Mouse (Mus musculus) neural tube, embryonic 13.5 days (tissue): ENCODE measurements around the gene Lrrc41. TPM values are rescaled to one million over a fixed set of nuclear protein-coding genes. Genes with fewer than 3 reads are reported as not detected.

Experiments
- ATAC-seq: fragments of 200-750 bp; cut with Nextera tagmentation; 2 replicates; pipeline ENCODE4 v1.8.0; 2017; ENCODE audit warnings: low read depth, mild to moderate bottlenecking, moderate TSS enrichment, moderate library complexity
- H3K27ac ChIP-seq: fragments of 300-500 bp; sonication (generic); replicated peaks from 2 replicates; pipeline ENCODE4 v1.5.1; 2015; ENCODE audit warnings: moderate library complexity, mild to moderate bottlenecking, inconsistent platforms
- H3K27me3 ChIP-seq: fragments of 300-500 bp; sonication (generic); 2 replicates; pipeline ENCODE4 v1.6.1; 2015; ENCODE audit warnings: mild to moderate bottlenecking, inconsistent platforms
- H3K36me3 ChIP-seq: fragments of 300-500 bp; sonication (generic); 2 replicates; pipeline ENCODE4 v1.6.1; 2015; ENCODE audit warnings: mild to moderate bottlenecking, inconsistent platforms
- H3K4me1 ChIP-seq: fragments of 300-500 bp; sonication (generic); replicated peaks from 2 replicates; pipeline ENCODE4 v1.6.1; 2015; ENCODE audit warnings: inconsistent platforms
- H3K4me2 ChIP-seq: fragments of 300-500 bp; sonication (generic); 2 replicates; pipeline ENCODE4 v1.6.1; 2015; ENCODE audit warnings: inconsistent platforms, mild to moderate bottlenecking, moderate library complexity
- H3K4me3 ChIP-seq: fragments of 300-500 bp; sonication (generic); 2 replicates; pipeline ENCODE4 v1.5.1; 2015; ENCODE audit warnings: mild to moderate bottlenecking, inconsistent platforms
- H3K9ac ChIP-seq: fragments of 300-500 bp; sonication (generic); 2 replicates; pipeline ENCODE4 v1.6.1; 2015; ENCODE audit warnings: moderate library complexity, mild to moderate bottlenecking, inconsistent platforms
- H3K9me3 ChIP-seq: fragments of 300-500 bp; sonication (generic); 2 replicates; pipeline ENCODE4 v1.6.1; 2016; ENCODE audit warnings: inconsistent platforms
- WGBS: fragments of 180-500 bp; shearing (Covaris S2); methylation state at CpG from one replicate; pipeline ENCODE4 v1.1.7; 2015; 5-methylcytosine and 5-hydroxymethylcytosine counted together
- polyA plus RNA-seq: library from polyadenylated mRNA; unstranded; fragments of >200 nt; fragmentation: Nextera tagmentation; extraction: Ambion mirVana; gene quantifications from 2 replicates; pipeline ENCODE4 v1.2.1, GENCODE M21; 2015

The Lrrc41 gene
- polyA plus RNA-seq, 1 experiment from 2014 or later: 72.9 TPM

DNA sequence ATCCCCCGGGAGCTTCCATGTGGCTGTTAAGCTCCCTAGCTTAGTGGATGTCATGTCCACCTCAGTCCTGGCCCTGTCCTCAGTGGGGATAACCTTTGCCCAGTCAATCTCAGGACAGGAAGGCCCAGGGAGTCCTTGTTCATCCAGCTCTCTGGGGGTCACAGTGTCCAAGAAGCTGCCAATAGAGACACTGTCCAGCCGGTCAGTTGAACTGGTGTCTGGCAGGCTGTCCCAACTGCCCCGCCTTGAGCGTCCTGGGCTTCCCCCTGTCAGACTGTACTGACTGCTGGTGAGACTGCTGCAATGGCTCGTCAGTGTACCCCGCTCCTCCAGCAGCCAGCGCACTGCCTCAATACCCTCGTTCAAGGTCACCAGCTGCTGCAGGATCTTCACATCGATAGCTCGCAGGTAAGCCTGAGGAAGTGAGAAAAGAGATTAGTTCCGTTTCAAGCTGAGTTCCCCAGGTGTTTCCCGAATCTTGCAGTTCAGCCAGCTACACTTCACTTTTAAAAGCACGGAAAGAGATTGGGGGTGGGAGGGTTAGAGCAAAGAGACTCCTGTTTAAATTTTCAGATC, 62.4 kb downstream of the Lrrc41 start:
- Histone ChIP-seq H3K4me2 (no peak overlapping the region), H3K9ac (no peak overlapping the region), H3K4me3 (no peak overlapping the region), H3K4me1 (no peaks in the 10 kb centered on the region), H3K9me3 (no peaks in the 10 kb centered on the region), H3K36me3 (no peaks in the 10 kb centered on the region), H3K27me3 (0 out of 2 replicates have a peak, but pooled peaks cover 2% of the 10 kb centered on the region), H3K27ac (no peak overlapping the region)
- ATAC-seq: no peak
- 57% methylated on average over 13 of the region's 13 CpGs for WGBS

GRCm38 (mm10) chr4:116140801-116141574, 65.9 kb downstream of the Lrrc41 start:
- Histone ChIP-seq H3K9ac (no peak overlapping the region), H3K27me3 (peaks cover 25% of the 10 kb centered on the region), H3K4me1 (peaks cover 18% of the 10 kb centered on the region), H3K9me3 (no peaks in the 10 kb centered on the region), H3K4me3 (no peak overlapping the region), H3K4me2 (no peak overlapping the region), H3K36me3 (no peaks in the 10 kb centered on the region), H3K27ac (no peak overlapping the region)
- ATAC-seq: no peak
- WGBS: 78% methylated on average over 7 of the region's 7 CpGs

GRCm38 (mm10) chr4:116141736-116142135, 66.7 kb downstream of the Lrrc41 start:
- WGBS: 55% methylated on average over 1 of the region's 1 CpGs
- H3K4me2 ChIP-seq: no peak overlapping the region
- H3K9ac ChIP-seq: no peak overlapping the region
- H3K27me3 ChIP-seq: peaks cover 25% of the 10 kb centered on the region
- H3K4me3 ChIP-seq: no peak overlapping the region
- ATAC-seq: no peak
- no peak overlapping the region for H3K27ac ChIP-seq
- H3K4me1 ChIP-seq: peaks cover 18% of the 10 kb centered on the region
- H3K9me3 ChIP-seq: no peaks in the 10 kb centered on the region
- no peaks in the 10 kb centered on the region for H3K36me3 ChIP-seq

DNA sequence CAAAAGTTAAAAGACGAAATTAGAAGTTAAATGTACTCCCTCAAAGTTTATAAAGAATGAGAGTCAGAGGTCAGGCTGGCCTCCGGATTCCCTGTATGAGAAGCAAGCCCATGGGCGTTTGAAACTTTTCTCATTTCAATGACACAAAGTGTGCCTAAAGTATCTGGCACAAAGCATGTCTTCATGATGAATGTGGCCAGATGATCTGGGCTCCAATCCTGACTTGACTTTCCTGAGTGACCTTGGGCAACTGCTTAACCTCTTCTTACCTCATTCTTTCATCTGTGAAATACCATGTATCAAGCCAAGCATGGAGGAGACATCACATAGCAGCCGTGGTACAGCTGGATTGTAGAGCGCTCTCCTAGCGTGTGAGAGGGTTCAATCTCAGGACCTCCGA, 67.2 kb downstream of the Lrrc41 start:
- no peak overlapping the region for H3K4me3 ChIP-seq
- 70% methylated on average over 7 of the region's 7 CpGs for WGBS
- no peak overlapping the region for H3K4me2 ChIP-seq
- no peaks in the 10 kb centered on the region for H3K9me3 ChIP-seq
- H3K4me1 ChIP-seq: peaks cover 18% of the 10 kb centered on the region
- H3K27ac ChIP-seq: no peak overlapping the region
- peaks cover 25% of the 10 kb centered on the region for H3K27me3 ChIP-seq
- H3K9ac ChIP-seq: no peak overlapping the region
- H3K36me3 ChIP-seq: no peaks in the 10 kb centered on the region
- ATAC-seq: no peak

GRCm38 (mm10) chr4:116143317-116143811, 68.3 kb downstream of the Lrrc41 start:
- H3K27me3 ChIP-seq: peaks cover 25% of the 10 kb centered on the region
- ATAC-seq: peak; percentile 25; the same call in 1 of the 2 replicates
- H3K9me3 ChIP-seq: no peaks in the 10 kb centered on the region
- H3K27ac ChIP-seq: no peak overlapping the region
- H3K36me3 ChIP-seq: no peaks in the 10 kb centered on the region
- H3K4me2 ChIP-seq: peak overlapping the region; percentile 97
- peak overlapping the region; percentile 58 for H3K4me3 ChIP-seq
- 8% methylated on average over 7 of the region's 7 CpGs for WGBS
- no peak overlapping the region for H3K9ac ChIP-seq
- peaks cover 18% of the 10 kb centered on the region for H3K4me1 ChIP-seq

DNA sequence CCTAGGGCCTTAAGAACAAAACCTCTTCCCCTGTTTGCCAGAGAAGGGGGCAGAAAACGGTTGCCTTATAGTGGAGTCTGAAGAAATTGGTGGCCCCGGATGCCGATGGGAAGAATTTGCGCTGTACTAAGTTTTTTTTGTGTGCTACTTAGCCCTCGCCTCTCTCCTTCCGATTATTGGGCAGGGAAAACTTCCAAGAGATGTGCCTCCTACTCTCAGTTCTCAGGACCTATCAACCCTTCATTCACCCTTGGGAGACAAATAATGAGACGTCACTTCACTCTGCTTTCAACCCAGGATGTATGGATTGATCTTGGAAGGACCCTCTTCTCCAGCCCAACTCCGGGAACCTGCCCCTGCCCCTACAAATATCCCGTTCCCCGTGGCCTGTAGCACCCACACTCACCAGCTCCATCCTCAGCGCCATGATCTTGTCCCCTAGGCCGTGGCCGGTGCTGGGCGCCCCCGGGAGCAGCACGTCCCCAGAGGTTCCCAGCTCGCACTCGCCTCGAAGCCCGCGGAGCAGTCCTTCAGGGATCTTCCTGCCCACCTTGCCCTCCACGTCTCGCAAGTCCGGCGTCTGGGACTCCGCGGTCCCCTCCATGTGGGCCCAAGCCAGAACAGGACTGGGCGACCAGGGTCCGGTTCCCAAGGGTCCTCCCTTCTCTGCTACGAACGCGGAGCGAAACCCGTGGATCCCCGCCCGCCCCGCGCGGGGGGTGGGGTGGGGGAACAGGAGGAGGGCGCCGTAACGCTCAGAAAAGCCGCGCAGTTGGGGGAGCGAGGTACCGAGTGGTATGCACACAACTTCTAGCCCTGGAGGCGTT, 69.0 kb downstream of the Lrrc41 start:
- Histone ChIP-seq H3K4me1 (peaks cover 18% of the 10 kb centered on the region), H3K36me3 (no peaks in the 10 kb centered on the region), H3K9ac (peak overlapping the region; percentile 80), H3K4me2 (peak overlapping the region; percentile 97), H3K27me3 (peaks cover 25% of the 10 kb centered on the region), H3K9me3 (no peaks in the 10 kb centered on the region), H3K27ac (no peak overlapping the region), H3K4me3 (peak overlapping the region; percentile 58)
- WGBS: under 1% methylated on average over 47 of the region's 47 CpGs
- peak; percentile 63 for ATAC-seq

Other genes with a start within 250 kb of the Lrrc41 start
- gene Mob3c, start 247.2 kb upstream of the Lrrc41 start, polyA plus RNA-seq: 4.3 and 6.2 TPM in 2 replicates
- gene Mknk1, start 236.1 kb upstream of the Lrrc41 start, polyA plus RNA-seq: 24.3 and 28.7 TPM in 2 replicates
- gene Kncn, start 190.9 kb upstream of the Lrrc41 start, polyA plus RNA-seq: 0.30 and 0.42 TPM in 2 replicates
- 1.2 and 4.1 TPM in 2 replicates for gene 6430628N08Rik, start 184.6 kb upstream of the Lrrc41 start, polyA plus RNA-seq
- 1.6 and 2.0 TPM in 2 replicates for gene Dmbx1, start 135.3 kb upstream of the Lrrc41 start, polyA plus RNA-seq
- 10.7 and 10.8 TPM in 2 replicates for gene Faah, start 57.3 kb upstream of the Lrrc41 start, polyA plus RNA-seq
- gene Nsun4, start 21.4 kb upstream of the Lrrc41 start, polyA plus RNA-seq: 13.7 and 17.2 TPM in 2 replicates
- 484 and 500 TPM in 2 replicates for gene Uqcrh, start 198 bp upstream of the Lrrc41 start, polyA plus RNA-seq
- 7.7 and 9.2 TPM in 2 replicates for gene Rad54l, start 48.4 kb downstream of the Lrrc41 start, polyA plus RNA-seq
- 58.9 and 59.9 TPM in 2 replicates for gene Pomgnt1, start 48.6 kb downstream of the Lrrc41 start, polyA plus RNA-seq
- gene Lurap1, start 76.1 kb downstream of the Lrrc41 start, polyA plus RNA-seq: 1.7 and 2.0 TPM in 2 replicates
- gene Tspan1, start 92.3 kb downstream of the Lrrc41 start, polyA plus RNA-seq: not detected in 2 replicates
- not detected in 2 replicates for gene 1700042G07Rik, start 98.1 kb downstream of the Lrrc41 start, polyA plus RNA-seq
- not detected in 2 replicates for gene Gm49337, start 98.1 kb downstream of the Lrrc41 start, polyA plus RNA-seq
- 72.3 and 78.9 TPM in 2 replicates for gene Pik3r3, start 146.3 kb downstream of the Lrrc41 start, polyA plus RNA-seq